Mouse (Mus musculus) MEL (cell line): ENCODE results near the gene Scamp1. TPM values are rescaled to one million over a fixed set of nuclear protein-coding genes. Genes with fewer than 3 reads are reported as not detected.

Experiments
- DNase-seq: peaks from one replicate; pipeline ENCODE4 v3.0.0; 2011; ENCODE audit warnings: low read depth, low spot score
- H3K27ac ChIP-seq: 2 replicates; pipeline ENCODE4 v1.5.1; 2012; ENCODE audit warnings: low read depth, mild to moderate bottlenecking, control low read depth, low read length, moderate library complexity; ENCODE audit not compliant: control insufficient read depth
- H3K27me3 ChIP-seq, 2 experiments: fragments of 150-350 bp in 1 of 2; sonication (generic) in 1 of 2; 2 replicates each; pipeline ENCODE4 v1.6.1; 2012; ENCODE audit warnings: low read length in 2 of 2, mild to moderate bottlenecking in 2 of 2, improper control_type of control experiment in 1 of 2, moderate library complexity in 1 of 2; ENCODE audit not compliant: insufficient read depth in 2 of 2, control insufficient read depth in 1 of 2
- H3K36me3 ChIP-seq, 2 experiments: 2 replicates each; pipeline ENCODE4 v1.6.1; 2012 to 2014; ENCODE audit warnings: low read length in 2 of 2, improper control_type of control experiment in 1 of 2, inconsistent platforms in 1 of 2, mild to moderate bottlenecking in 1 of 2; ENCODE audit not compliant: insufficient read depth in 2 of 2, control insufficient read depth in 1 of 2
- H3K4me1 ChIP-seq, 2 experiments: fragments of 150-350 bp in 1 of 2; sonication (generic) in 1 of 2; 2 replicates each; pipeline ENCODE4 v1.6.1; 2012; ENCODE audit warnings: low read length in 2 of 2, improper control_type of control experiment in 1 of 2, mild to moderate bottlenecking in 1 of 2; ENCODE audit not compliant: insufficient read depth in 2 of 2, control insufficient read depth in 1 of 2
- H3K4me3 ChIP-seq, 2 experiments: fragments of 150-350 bp in 1 of 2; sonication (generic) in 1 of 2; 2 replicates each; pipeline ENCODE4 v1.5.1; 2012; ENCODE audit warnings: low read depth in 2 of 2, low read length in 2 of 2, mild to moderate bottlenecking in 2 of 2, moderate library complexity in 2 of 2, control low read depth in 1 of 2, improper control_type of control experiment in 1 of 2; ENCODE audit not compliant: control insufficient read depth in 1 of 2, insufficient read depth in 1 of 2
- H3K79me2 ChIP-seq: 2 replicates; pipeline ENCODE4 v1.6.1; 2012; ENCODE audit warnings: mild to moderate bottlenecking, low read length, moderate library complexity; ENCODE audit not compliant: control insufficient read depth, poor library complexity, insufficient read depth
- H3K9ac ChIP-seq: 2 replicates; pipeline ENCODE4 v1.6.1; 2012; ENCODE audit warnings: low read depth, mild to moderate bottlenecking, control low read depth, low read length, moderate library complexity; ENCODE audit not compliant: control insufficient read depth, poor library complexity, severe bottlenecking
- H3K9me3 ChIP-seq: fragments of 150-350 bp; sonication (generic); replicated peaks from 2 replicates; pipeline ENCODE4 v1.6.1; 2012; ENCODE audit warnings: mild to moderate bottlenecking, low read length, improper control_type of control experiment, moderate library complexity; ENCODE audit not compliant: insufficient read depth
- BHLHE40 ChIP-seq: IDR thresholded peaks from 2 replicates; pipeline ENCODE4 v1.6.1; 2012; ENCODE audit warnings: low read depth, mild to moderate bottlenecking, inconsistent platforms, low read length, improper control_type of control experiment, borderline replicate concordance
- CHD1 ChIP-seq: IDR thresholded peaks from 2 replicates; pipeline ENCODE4 v1.6.1; 2012; ENCODE audit warnings: low read depth, mild to moderate bottlenecking, inconsistent platforms, low read length, improper control_type of control experiment
- CHD2 ChIP-seq: IDR thresholded peaks from 2 replicates; pipeline ENCODE4 v1.6.1; 2011; ENCODE audit warnings: low read length, improper control_type of control experiment
- CTCF ChIP-seq, 3 experiments: IDR thresholded peaks in 2 of 3; conservative IDR thresholded peaks in 1 of 3; 2 replicates each; pipeline ENCODE4 v1.5.1; 2011 to 2012; ENCODE audit warnings: low read length in 3 of 3, low read depth in 2 of 3, mild to moderate bottlenecking in 2 of 3, improper control_type of control experiment in 1 of 3, inconsistent platforms in 1 of 3, mixed read lengths in 1 of 3, moderate library complexity in 1 of 3; ENCODE audit not compliant: control insufficient read depth in 1 of 3, insufficient read depth in 1 of 3, poor library complexity in 1 of 3, severe bottlenecking in 1 of 3
- E2F4 ChIP-seq: IDR thresholded peaks from 2 replicates; pipeline ENCODE4 v1.6.1; 2011; ENCODE audit warnings: low read depth, low read length, improper control_type of control experiment, borderline replicate concordance
- ELF1 ChIP-seq: IDR thresholded peaks from 2 replicates; pipeline ENCODE4 v1.6.1; 2014; ENCODE audit warnings: low read depth, mild to moderate bottlenecking, inconsistent platforms, low read length, improper control_type of control experiment, moderate library complexity
- ETS1 ChIP-seq: IDR thresholded peaks from 2 replicates; pipeline ENCODE4 v1.6.1; 2012; ENCODE audit warnings: low read depth, mild to moderate bottlenecking, inconsistent platforms, low read length, improper control_type of control experiment, moderate library complexity
- GABPA ChIP-seq: IDR thresholded peaks from 2 replicates; pipeline ENCODE4 v1.6.1; 2012; ENCODE audit warnings: low read depth, mild to moderate bottlenecking, inconsistent platforms, low read length, improper control_type of control experiment, moderate library complexity
- GATA1 ChIP-seq: IDR thresholded peaks from 2 replicates; pipeline ENCODE4 v1.6.1; 2011; ENCODE audit warnings: low read depth, low read length, improper control_type of control experiment
- HCFC1 ChIP-seq: IDR thresholded peaks from 2 replicates; pipeline ENCODE4 v1.6.1; 2012; ENCODE audit warnings: low read depth, mild to moderate bottlenecking, inconsistent platforms, low read length, improper control_type of control experiment, moderate library complexity
- JUND ChIP-seq: IDR thresholded peaks from 2 replicates; pipeline ENCODE4 v1.6.1; 2011; ENCODE audit warnings: low read depth, mild to moderate bottlenecking, improper control_type of control experiment, low read length
- MAFK ChIP-seq: IDR thresholded peaks from 2 replicates; pipeline ENCODE4 v1.6.1; 2011; ENCODE audit warnings: low read depth, mild to moderate bottlenecking, low read length, improper control_type of control experiment, borderline replicate concordance
- MAX ChIP-seq: IDR thresholded peaks from 2 replicates; pipeline ENCODE4 v1.6.1; 2011; ENCODE audit warnings: low read length, improper control_type of control experiment
- MAZ ChIP-seq: IDR thresholded peaks from 2 replicates; pipeline ENCODE4 v1.6.1; 2012; ENCODE audit warnings: low read depth, mild to moderate bottlenecking, inconsistent platforms, low read length, improper control_type of control experiment
- MXI1 ChIP-seq: IDR thresholded peaks from 2 replicates; pipeline ENCODE4 v1.6.1; 2011; ENCODE audit warnings: mild to moderate bottlenecking, low read depth, low read length, improper control_type of control experiment
- MYB ChIP-seq: IDR thresholded peaks from 2 replicates; pipeline ENCODE4 v1.6.1; 2011; ENCODE audit warnings: mild to moderate bottlenecking, low read depth, low read length, improper control_type of control experiment
- MYC ChIP-seq: IDR thresholded peaks from 2 replicates; pipeline ENCODE4 v1.6.1; 2011; ENCODE audit warnings: low read depth, mild to moderate bottlenecking, low read length, improper control_type of control experiment, moderate library complexity
- NELFE ChIP-seq: IDR thresholded peaks from 2 replicates; pipeline ENCODE4 v1.6.1; 2011; ENCODE audit warnings: low read depth, low read length, improper control_type of control experiment
- POLR2AphosphoS2 ChIP-seq: IDR thresholded peaks from 2 replicates; pipeline ENCODE4 v1.6.1; 2011; ENCODE audit warnings: low read length, improper control_type of control experiment
- POLR2AphosphoS5 ChIP-seq: IDR thresholded peaks from 2 replicates; pipeline ENCODE4 v1.6.1; 2012; ENCODE audit warnings: low read depth, borderline replicate concordance, mild to moderate bottlenecking, inconsistent platforms, low read length, moderate library complexity, mixed read lengths
- RCOR1 ChIP-seq: IDR thresholded peaks from 2 replicates; pipeline ENCODE4 v1.6.1; 2012; ENCODE audit warnings: low read depth, mild to moderate bottlenecking, inconsistent platforms, low read length, improper control_type of control experiment
- SMC3 ChIP-seq: IDR thresholded peaks from 2 replicates; pipeline ENCODE4 v1.6.1; 2011; ENCODE audit warnings: low read depth, low read length, improper control_type of control experiment
- TAL1 ChIP-seq: IDR thresholded peaks from 2 replicates; pipeline ENCODE4 v1.6.1; 2012; ENCODE audit warnings: mild to moderate bottlenecking, inconsistent platforms, low read length, moderate library complexity, mixed read lengths
- TCF12 ChIP-seq: IDR thresholded peaks from 2 replicates; pipeline ENCODE4 v1.6.1; 2014; ENCODE audit warnings: low read depth, mild to moderate bottlenecking, inconsistent platforms, low read length, improper control_type of control experiment, moderate library complexity
- UBTF ChIP-seq: IDR thresholded peaks from 2 replicates; pipeline ENCODE4 v1.6.1; 2012; ENCODE audit warnings: low read depth, mild to moderate bottlenecking, inconsistent platforms, low read length, improper control_type of control experiment, moderate library complexity, borderline replicate concordance; ENCODE audit not compliant: insufficient read depth
- ZC3H11A ChIP-seq: IDR thresholded peaks from 2 replicates; pipeline ENCODE4 v1.6.1; 2012; ENCODE audit warnings: low read depth, mild to moderate bottlenecking, inconsistent platforms, low read length, improper control_type of control experiment
- ZKSCAN1 ChIP-seq: IDR thresholded peaks from 2 replicates; pipeline ENCODE4 v1.6.1; 2012; ENCODE audit warnings: low read depth, mild to moderate bottlenecking, inconsistent platforms, low read length, improper control_type of control experiment, moderate library complexity
- ZNF384 ChIP-seq: IDR thresholded peaks from 2 replicates; pipeline ENCODE4 v1.6.1; 2012; ENCODE audit warnings: low read depth, mild to moderate bottlenecking, inconsistent platforms, low read length, improper control_type of control experiment
- polyA plus RNA-seq, 2 experiments: library from polyadenylated mRNA; stranded (reverse) in 1 of 2; unstranded in 1 of 2; fragments of >175 nt in 1 of 2; fragments of >200 nt in 1 of 2; gene quantifications; 2 replicates each; pipeline versions ENCODE4 v1.2.1 to v1.2.4; 2012; ENCODE audit warnings: low replicate concordance in 2 of 2, low read depth in 1 of 2; ENCODE audit not compliant: insufficient read length in 2 of 2, insufficient read depth in 1 of 2, missing spikeins in 1 of 2
- total RNA-seq: library from RNA; depleted of rRNA; stranded (reverse); fragments of 300-350 nt; gene quantifications from 2 replicates; pipeline ENCODE4 v1.2.3, GENCODE M21; 2012

Scamp1 gene
- total and polyA plus RNA-seq, 3 experiments, result 0.03 TPM; not detected in 2

GRCm38 (mm10) chr13:94242897-94243296 is 42.8 kb downstream of the Scamp1 start:
- Histone ChIP-seq H3K79me2 (no peaks in the 10 kb centered on the region), H3K9ac (no peak overlapping the region), H3K36me3 (no peaks in the 10 kb centered on the region), H3K27me3 (peaks cover 0 to 6% of the 10 kb centered on the region in 2 experiments; a peak in 2 of 4 replicates), H3K4me3 (no peak overlapping the region), H3K9me3 (no peaks in the 10 kb centered on the region), H3K4me1 (no peaks in the 10 kb centered on the region), H3K27ac (no peak overlapping the region)
- DNase-seq, result no peak
- TF ChIP-seq ELF1 (no peak), RCOR1 (no peak), POLR2AphosphoS2 (no peak), HCFC1 (no peak), GABPA (no peak), CHD1 (no peak), UBTF (no peak), E2F4 (no peak), BHLHE40 (no peak), MAZ (no peak), GATA1 (no peak), MAFK (no peak), POLR2AphosphoS5 (no peak), SMC3 (no peak), JUND (no peak), ZKSCAN1 (no peak)
- TF ChIP-seq, all 39 proteins: peak for 0

- Histone ChIP-seq H3K4me3 (no peak overlapping the region), H3K36me3 (no peaks in the 10 kb centered on the region), H3K27ac (no peak overlapping the region), H3K9ac (no peak overlapping the region), H3K27me3 (peaks cover 0 to 6% of the 10 kb centered on the region in 2 experiments; a peak in 2 of 4 replicates), H3K9me3 (no peaks in the 10 kb centered on the region), H3K4me1 (no peaks in the 10 kb centered on the region), H3K79me2 (no peaks in the 10 kb centered on the region)
- no peak for DNase-seq
- no peak for TF ChIP-seq ZNF384
- no peak for TF ChIP-seq ETS1
- no peak for TF ChIP-seq ZC3H11A
- TF ChIP-seq RCOR1, result no peak
- no peak for TF ChIP-seq MAX
- TF ChIP-seq MYB, result no peak
- no peak for TF ChIP-seq MAFK
- no peak for TF ChIP-seq MXI1
- TF ChIP-seq TAL1, result no peak
- TF ChIP-seq TCF12, result no peak
- TF ChIP-seq CHD2, result no peak
- TF ChIP-seq CTCF (IDR thresholded peaks at IDR 0.05 in 2 of 3, conservative IDR thresholded peaks at IDR 0.05 in 1 of 3; ENCODE audit: control insufficient read depth in 1 of 3, insufficient read depth in 1 of 3, low read depth in 2 of 3, low read length in 3 of 3, poor library complexity in 1 of 3, severe bottlenecking in 1 of 3), result no peak
- TF ChIP-seq ZKSCAN1, result no peak
- TF ChIP-seq ELF1, result no peak
- TF ChIP-seq UBTF, result no peak
- no peak for TF ChIP-seq MYC
- TF ChIP-seq CHD1, result no peak
- TF ChIP-seq NELFE, result no peak
These were observed 43.6 kb downstream of the Scamp1 start for GRCm38 (mm10) chr13:94241892-94242524.
